ENCODE assay signal across 24 mouse cellular contexts in genomic region chr11:82863059-82863458, GRCm38 (mm10). TPM values are rescaled to one million over a fixed set of nuclear protein-coding genes. Genes with fewer than 3 reads are reported as not detected.
DNase-seq lines count a peak whose midpoint lies in the region; ATAC-seq and TF ChIP-seq lines count a peak whose summit lies in the region.
"Had no signal": no experiment of that assay in that cellular context is flagged by ENCODE, and none has a peak within 500 bp of the region (broad histone marks: within the 10 kb centered on the region; RNA-seq: fewer than 3 reads in every experiment).

No protein-coding gene starts in this region.

- TF ChIP-seq CTCF in brain, embryonic 14.5 days (IDR thresholded peaks at IDR 0.05; ENCODE audit: borderline replicate concordance, extremely low read depth, insufficient read depth, insufficient read length), result no peak
- no peak for TF ChIP-seq CTCF in liver, embryonic 14.5 days (IDR thresholded peaks at IDR 0.05; ENCODE audit: low read depth)

- 81% methylated on average over 2 of the region's 2 CpGs for WGBS in liver, embryonic 13.5 days (ENCODE audit: insufficient replicate concordance)
- WGBS in liver, embryonic 11.5 days, result 92% methylated on average over 2 of the region's 2 CpGs
- 16% methylated on average over 2 of the region's 2 CpGs for WGBS in forebrain, embryonic 12.5 days
- 78% methylated on average over 2 of the region's 2 CpGs for WGBS in liver, embryonic 14.5 days (ENCODE audit: insufficient replicate concordance)

- no peaks in the 10 kb centered on the region for H3K27me3 ChIP-seq in liver, embryonic 13.5 days
- no peaks in the 10 kb centered on the region for H3K27me3 ChIP-seq in liver, embryonic 11.5 days (replicated peaks; ENCODE audit: control insufficient read depth, insufficient read depth, low read length)
- H3K27me3 ChIP-seq in forebrain, embryonic 12.5 days, result no peaks in the 10 kb centered on the region
- no peaks in the 10 kb centered on the region for H3K27me3 ChIP-seq in liver, embryonic 14.5 days (ENCODE audit: control insufficient read depth, insufficient read depth, low read length)
- H3K27me3 ChIP-seq: embryonic facial prominence, embryonic 15.5 days; hindbrain, embryonic 15.5 days had no signal

- H3K4me2 ChIP-seq in liver, embryonic 13.5 days, result no peak overlapping the region
- no peak overlapping the region for H3K4me2 ChIP-seq in liver, embryonic 11.5 days
- 0 out of 2 replicates have a peak overlapping the region, but pooled peaks have one; percentile 6 for H3K4me2 ChIP-seq in forebrain, embryonic 12.5 days
- H3K4me2 ChIP-seq in liver, embryonic 14.5 days (ENCODE audit: low read depth), result peak overlapping the region; percentile 45
- H3K4me2 ChIP-seq: embryonic facial prominence, embryonic 15.5 days; hindbrain, embryonic 15.5 days had no signal

- TF ChIP-seq POLR2A in brain, embryonic 14.5 days (IDR thresholded peaks at IDR 0.05; ENCODE audit: borderline replicate concordance, extremely low read depth, insufficient read depth, insufficient read length, poor library complexity, severe bottlenecking), result no peak

- peak overlapping the region; percentile 82 for H3K27ac ChIP-seq in liver, embryonic 13.5 days
- H3K27ac ChIP-seq in liver, embryonic 11.5 days (ENCODE audit: low read depth, low read length), result no peak overlapping the region
- peak overlapping the region; percentile 76 for H3K27ac ChIP-seq in forebrain, embryonic 12.5 days
- peak overlapping the region; percentile 53 for H3K27ac ChIP-seq in liver, embryonic 14.5 days
- H3K27ac ChIP-seq: embryonic facial prominence, embryonic 15.5 days; gastrocnemius, adult 2 months; heart, embryonic 10.5 days; midbrain, embryonic 10.5 days had no signal

- 0 out of 2 replicates have a peak, but pooled peaks cover 5% of the 10 kb centered on the region for H3K36me3 ChIP-seq in liver, embryonic 13.5 days
- H3K36me3 ChIP-seq in liver, embryonic 11.5 days (ENCODE audit: control insufficient read depth, insufficient read depth, low read length), result no peaks in the 10 kb centered on the region
- no peaks in the 10 kb centered on the region for H3K36me3 ChIP-seq in forebrain, embryonic 12.5 days (replicated peaks)
- H3K36me3 ChIP-seq in liver, embryonic 14.5 days (replicated peaks; ENCODE audit: control insufficient read depth, insufficient read depth, low read depth), result no peaks in the 10 kb centered on the region; the same call in none of the 2 replicates
- H3K36me3 ChIP-seq: embryonic facial prominence, embryonic 15.5 days; heart, embryonic 10.5 days; hindbrain, embryonic 15.5 days; midbrain, embryonic 10.5 days had no signal

- H3K4me3 ChIP-seq in liver, embryonic 13.5 days (replicated peaks), result no peak overlapping the region
- H3K4me3 ChIP-seq in liver, embryonic 11.5 days (ENCODE audit: low read depth, low read length), result no peak overlapping the region
- H3K4me3 ChIP-seq in forebrain, embryonic 12.5 days (replicated peaks), result no peak overlapping the region
- no peak overlapping the region for H3K4me3 ChIP-seq in liver, embryonic 14.5 days (ENCODE audit: insufficient read depth in 1 of 2, low read depth in 2 of 2, low read length in 2 of 2)
- H3K4me3 ChIP-seq: embryonic facial prominence, embryonic 15.5 days; gastrocnemius, adult 2 months; heart, embryonic 10.5 days; hindbrain, embryonic 15.5 days; midbrain, embryonic 10.5 days had no signal

- intact Hi-C loops in gastrocnemius, postnatal 14 days (cut with DNase I; ENCODE audit: low total_unique reads), result no loop called here

- H3K4me1 ChIP-seq in liver, embryonic 13.5 days (replicated peaks), result peaks cover 81% of the 10 kb centered on the region
- H3K4me1 ChIP-seq in liver, embryonic 11.5 days (replicated peaks; ENCODE audit: control insufficient read depth, insufficient read depth, low read length), result peaks cover 29% of the 10 kb centered on the region
- peaks cover 34% of the 10 kb centered on the region for H3K4me1 ChIP-seq in forebrain, embryonic 12.5 days
- peaks cover 46 to 52% of the 10 kb centered on the region in 2 experiments for H3K4me1 ChIP-seq in liver, embryonic 14.5 days (replicated peaks; ENCODE audit: control insufficient read depth in 2 of 2, insufficient read depth in 2 of 2, low read length in 1 of 2)
- H3K4me1 ChIP-seq: embryonic facial prominence, embryonic 15.5 days had no signal

- no peak for DNase-seq in liver, embryonic 13.5 days
- DNase-seq in liver, embryonic 11.5 days (ENCODE audit: low spot score), result no peak
- DNase-seq in brain, embryonic 14.5 days (ENCODE audit: low read depth), result peak; percentile 75
- no peak for DNase-seq in liver, embryonic 14.5 days (ENCODE audit: low read depth in 3 of 3, low spot score in 3 of 3)
- DNase-seq in gastrocnemius, postnatal 14 days, result no peak
- DNase-seq in spleen, postnatal 10 days (ENCODE audit: low spot score in 2 of 2), result no peak
- DNase-seq: adrenal gland, postnatal 25 days; cerebellum, adult 9-11 months; gastrocnemius, adult 2 months; kidney, postnatal 10 days; lung, adult 18-20 months; lung, postnatal 10 days; right cerebral cortex, adult 18-20 months; thymus, postnatal 25 days had no signal

- no peak for ATAC-seq in liver, embryonic 13.5 days (ENCODE audit: low read depth)
- no peak for ATAC-seq in liver, embryonic 11.5 days (replicated peaks; ENCODE audit: low FRiP score)
- peak; percentile 36; the same call in 1 of the 2 replicates for ATAC-seq in forebrain, embryonic 12.5 days (ENCODE audit: low FRiP score)
- ATAC-seq in liver, embryonic 14.5 days (ENCODE audit: insufficient read depth), result no peak

- TF ChIP-seq EP300 in liver, embryonic 14.5 days (IDR thresholded peaks at IDR 0.05; ENCODE audit: low read depth), result no peak

- H3K9ac ChIP-seq in liver, embryonic 13.5 days, result 0 out of 2 replicates have a peak overlapping the region, but pooled peaks have one; percentile 49
- H3K9ac ChIP-seq in liver, embryonic 11.5 days (ENCODE audit: low read depth, low read length), result no peak overlapping the region
- H3K9ac ChIP-seq in forebrain, embryonic 12.5 days, result no peak overlapping the region
- peak overlapping the region; percentile 49 for H3K9ac ChIP-seq in liver, embryonic 14.5 days (replicated peaks)
- H3K9ac ChIP-seq: embryonic facial prominence, embryonic 15.5 days; hindbrain, embryonic 15.5 days had no signal

- H3K9me3 ChIP-seq in liver, embryonic 13.5 days (replicated peaks), result no peaks in the 10 kb centered on the region
- H3K9me3 ChIP-seq in liver, embryonic 11.5 days (ENCODE audit: control insufficient read depth, low read length), result no peaks in the 10 kb centered on the region
- no peaks in the 10 kb centered on the region for H3K9me3 ChIP-seq in forebrain, embryonic 12.5 days
- no peaks in the 10 kb centered on the region for H3K9me3 ChIP-seq in liver, embryonic 14.5 days (ENCODE audit: control insufficient read depth, low read length)
- H3K9me3 ChIP-seq: embryonic facial prominence, embryonic 15.5 days; heart, embryonic 10.5 days; hindbrain, embryonic 15.5 days; midbrain, embryonic 10.5 days had no signal

RNA-seq across cellular contexts. Expression of gene Rffl, which starts 8.0 kb away (rescaled TPM):
- 20.2 and 25.3 TPM in 2 replicates for polyA plus RNA-seq in liver, embryonic 13.5 days (2015; fragmentation: Nextera tagmentation; extraction: Ambion mirVana)
- 27.5 and 29.7 TPM in 2 replicates for polyA plus RNA-seq in liver, embryonic 11.5 days (2014; fragmentation: Nextera tagmentation; extraction: Ambion mirVana)
- 5.7 and 7.6 TPM in 2 replicates for polyA plus RNA-seq in brain, embryonic 14.5 days (2012; rRNA removed)
- 16.6 and 19.1 TPM in 2 replicates for polyA plus RNA-seq in forebrain, embryonic 12.5 days (2016; fragmentation: Nextera tagmentation; extraction: Ambion mirVana)
- polyA plus RNA-seq in liver, embryonic 14.5 days (2012; rRNA removed), result 12.6 and 12.9 TPM in 2 replicates
- 19.0 and 20.6 TPM in 2 replicates for polyA plus RNA-seq in liver, embryonic 14.5 days (2014; fragmentation: Nextera tagmentation; extraction: Ambion mirVana)
- total RNA-seq in gastrocnemius, postnatal 14 days (2021), result 1 to 10 TPM; 5.4 to 5.7 TPM

RNA-seq across cellular contexts. Expression of gene Rad51d, which starts 27.4 kb away (rescaled TPM):
- polyA plus RNA-seq in liver, embryonic 13.5 days (2015; fragmentation: Nextera tagmentation; extraction: Ambion mirVana), result 6.8 and 8.0 TPM in 2 replicates
- polyA plus RNA-seq in liver, embryonic 11.5 days (2014; fragmentation: Nextera tagmentation; extraction: Ambion mirVana), result 14.4 and 14.8 TPM in 2 replicates
- 9.5 and 9.7 TPM in 2 replicates for polyA plus RNA-seq in brain, embryonic 14.5 days (2012; rRNA removed)
- polyA plus RNA-seq in forebrain, embryonic 12.5 days (2016; fragmentation: Nextera tagmentation; extraction: Ambion mirVana), result 12.6 and 14.2 TPM in 2 replicates
- polyA plus RNA-seq in liver, embryonic 14.5 days (2012; rRNA removed), result 2.8 and 3.5 TPM in 2 replicates
- 5.8 and 6.8 TPM in 2 replicates for polyA plus RNA-seq in liver, embryonic 14.5 days (2014; fragmentation: Nextera tagmentation; extraction: Ambion mirVana)
- 1 to 10 TPM; 5.3 to 5.7 TPM for total RNA-seq in gastrocnemius, postnatal 14 days (2021)

RNA-seq across cellular contexts. Expression of gene Fndc8, which starts 28.9 kb away (rescaled TPM):
- 0.05 and 0.08 TPM in 2 replicates for polyA plus RNA-seq in liver, embryonic 13.5 days (2015; fragmentation: Nextera tagmentation; extraction: Ambion mirVana)
- 0.13 and 0.15 TPM in 2 replicates for polyA plus RNA-seq in liver, embryonic 11.5 days (2014; fragmentation: Nextera tagmentation; extraction: Ambion mirVana)
- polyA plus RNA-seq in brain, embryonic 14.5 days (2012; rRNA removed), result 0.03 TPM in 1 of 2 replicates, not detected in the other
- polyA plus RNA-seq in forebrain, embryonic 12.5 days (2016; fragmentation: Nextera tagmentation; extraction: Ambion mirVana), result 0.21 and 0.40 TPM in 2 replicates
- 0.07 and 0.09 TPM in 2 replicates for polyA plus RNA-seq in liver, embryonic 14.5 days (2012; rRNA removed)
- polyA plus RNA-seq in liver, embryonic 14.5 days (2014; fragmentation: Nextera tagmentation; extraction: Ambion mirVana), result 0.04 and 0.18 TPM in 2 replicates
- not detected for total RNA-seq in gastrocnemius, postnatal 14 days (2021)
- total RNA-seq: common myeloid progenitor, adult 5-6 weeks; ES-E14; gastrocnemius, adult 2 months; hematopoietic stem cell, adult 5-6 weeks; layer of hippocampus, postnatal 25 days; left cerebral cortex, postnatal 10 days had no signal

RNA-seq across cellular contexts. Expression of gene Nle1, which starts 45.2 kb away (rescaled TPM):
- 21.3 and 24.3 TPM in 2 replicates for polyA plus RNA-seq in liver, embryonic 13.5 days (2015; fragmentation: Nextera tagmentation; extraction: Ambion mirVana)
- 43.4 and 44.9 TPM in 2 replicates for polyA plus RNA-seq in liver, embryonic 11.5 days (2014; fragmentation: Nextera tagmentation; extraction: Ambion mirVana)
- 59.1 and 92.3 TPM in 2 replicates for polyA plus RNA-seq in brain, embryonic 14.5 days (2012; rRNA removed)
- 32.3 and 37.3 TPM in 2 replicates for polyA plus RNA-seq in forebrain, embryonic 12.5 days (2016; fragmentation: Nextera tagmentation; extraction: Ambion mirVana)
- polyA plus RNA-seq in liver, embryonic 14.5 days (2012; rRNA removed), result 26.1 and 27.2 TPM in 2 replicates
- 11.9 and 13.8 TPM in 2 replicates for polyA plus RNA-seq in liver, embryonic 14.5 days (2014; fragmentation: Nextera tagmentation; extraction: Ambion mirVana)
- 10 to 100 TPM in 1 of 2 experiments, 1 to 10 TPM in 1; 8.8 to 11.0 TPM for total RNA-seq in gastrocnemius, postnatal 14 days (2021)

RNA-seq across cellular contexts. Expression of gene Unc45b, which starts 47.3 kb away (rescaled TPM):
- polyA plus RNA-seq in liver, embryonic 13.5 days (2015; fragmentation: Nextera tagmentation; extraction: Ambion mirVana), result 0.75 and 1.1 TPM in 2 replicates
- polyA plus RNA-seq in liver, embryonic 11.5 days (2014; fragmentation: Nextera tagmentation; extraction: Ambion mirVana), result 1.8 and 4.5 TPM in 2 replicates
- 1.1 and 1.5 TPM in 2 replicates for polyA plus RNA-seq in brain, embryonic 14.5 days (2012; rRNA removed)
- 1.0 and 1.3 TPM in 2 replicates for polyA plus RNA-seq in forebrain, embryonic 12.5 days (2016; fragmentation: Nextera tagmentation; extraction: Ambion mirVana)
- polyA plus RNA-seq in liver, embryonic 14.5 days (2012; rRNA removed), result 0.21 and 0.45 TPM in 2 replicates
- 0.57 and 0.95 TPM in 2 replicates for polyA plus RNA-seq in liver, embryonic 14.5 days (2014; fragmentation: Nextera tagmentation; extraction: Ambion mirVana)
- 100 to 1,000 TPM; 106 to 108 TPM for total RNA-seq in gastrocnemius, postnatal 14 days (2021)
- total RNA-seq: common myeloid progenitor, adult 5-6 weeks had no signal

Comparison
In these comparisons a context has a peak if more than half of its experiments do, and no peak if none do; other contexts are left out.
1. H3K4me2 ChIP-seq: peak in forebrain, embryonic 12.5 days (single experiment) and liver, embryonic 14.5 days (single experiment); none in liver, embryonic 13.5 days (single experiment) and liver, embryonic 11.5 days (single experiment).
2. H3K9ac ChIP-seq: peak in liver, embryonic 13.5 days (single experiment) and liver, embryonic 14.5 days (single experiment); none in liver, embryonic 11.5 days (single experiment) and forebrain, embryonic 12.5 days (single experiment).